Mouse (Mus musculus) midbrain, embryonic 15.5 days (tissue): ENCODE results near the gene Pus1. TPM values are rescaled to one million over a fixed set of nuclear protein-coding genes. Genes with fewer than 3 reads are reported as not detected.
A peak's percentile ranks its signal among the peaks of the same experiment; 100 is the strongest.
"Not testable (repeated sequence)": the region's sequence is repeated elsewhere in the genome, so short reads cannot be mapped to it uniquely, and the experiment has no call there.

ENCODE experiments used
- ATAC-seq: fragments of 200-750 bp; cut with Nextera tagmentation; replicated peaks from 2 replicates; pipeline ENCODE4 v1.8.0; 2017; ENCODE audit warnings: moderate TSS enrichment
- H3K27ac ChIP-seq: fragments of 300-500 bp; sonication (generic); 2 replicates; pipeline ENCODE4 v1.5.1; 2015; ENCODE audit warnings: mild to moderate bottlenecking, inconsistent platforms
- H3K27me3 ChIP-seq: fragments of 300-500 bp; sonication (generic); replicated peaks from 2 replicates; pipeline ENCODE4 v1.6.1; 2015; ENCODE audit warnings: inconsistent platforms
- H3K36me3 ChIP-seq: fragments of 300-500 bp; sonication (generic); replicated peaks from 2 replicates; pipeline ENCODE4 v1.6.1; 2015; ENCODE audit warnings: inconsistent platforms
- H3K4me1 ChIP-seq: fragments of 300-500 bp; sonication (generic); 2 replicates; pipeline ENCODE4 v1.6.1; 2015; ENCODE audit warnings: inconsistent platforms
- H3K4me2 ChIP-seq: fragments of 300-500 bp; sonication (generic); 2 replicates; pipeline ENCODE4 v1.6.1; 2015; ENCODE audit warnings: inconsistent platforms, mild to moderate bottlenecking, moderate library complexity
- H3K4me3 ChIP-seq: fragments of 300-500 bp; sonication (generic); 2 replicates; pipeline ENCODE4 v1.5.1; 2015; ENCODE audit warnings: mild to moderate bottlenecking, inconsistent platforms
- H3K9ac ChIP-seq: fragments of 300-500 bp; sonication (generic); 2 replicates; pipeline ENCODE4 v1.6.1; 2015; ENCODE audit warnings: mild to moderate bottlenecking, inconsistent platforms
- H3K9me3 ChIP-seq: fragments of 300-500 bp; sonication (generic); 2 replicates; pipeline ENCODE4 v1.6.1; 2016; ENCODE audit warnings: inconsistent platforms
- WGBS: fragments of 180-500 bp; shearing (Covaris S2); methylation state at CpG from one replicate; pipeline ENCODE4 v1.1.7; 2015; ENCODE audit warnings: mixed read lengths; 5-methylcytosine and 5-hydroxymethylcytosine counted together
- polyA plus RNA-seq: library from polyadenylated mRNA; unstranded; fragments of >200 nt; fragmentation: Nextera tagmentation; extraction: Ambion mirVana; gene quantifications from 2 replicates; pipeline ENCODE4 v1.2.1, GENCODE M21; 2015

The Pus1 gene
- polyA plus RNA-seq, 1 experiment from 2014 or later, result 23.0 TPM

- 25% methylated on average over 15 of the region's 15 CpGs for WGBS
- peaks cover 20% of the 10 kb centered on the region for H3K4me1 ChIP-seq
- H3K36me3 ChIP-seq, result 0 out of 2 replicates have a peak, but pooled peaks cover 4% of the 10 kb centered on the region
- no peaks in the 10 kb centered on the region for H3K27me3 ChIP-seq
- peak overlapping the region; percentile 60 for H3K9ac ChIP-seq
- H3K4me2 ChIP-seq, result peak overlapping the region; percentile 93
- ATAC-seq, result no peak
- H3K9me3 ChIP-seq, result no peaks in the 10 kb centered on the region
- no peak overlapping the region for H3K27ac ChIP-seq
- peak overlapping the region; percentile 67 for H3K4me3 ChIP-seq
These were observed 1.0 kb downstream of the Pus1 start for GRCm38 (mm10) chr5:110779276-110779997.

- no peaks in the 10 kb centered on the region for H3K9me3 ChIP-seq
- 94% methylated on average over 12 of the region's 12 CpGs for WGBS
- no peak overlapping the region for H3K4me3 ChIP-seq
- no peak for ATAC-seq
- H3K27ac ChIP-seq, result no peak overlapping the region
- no peak overlapping the region for H3K4me2 ChIP-seq
- no peak overlapping the region for H3K9ac ChIP-seq
- H3K27me3 ChIP-seq, result no peaks in the 10 kb centered on the region
- peaks cover 7% of the 10 kb centered on the region; the same call in 1 of the 2 replicates for H3K36me3 ChIP-seq
- H3K4me1 ChIP-seq, result peaks cover 20% of the 10 kb centered on the region
These were observed 2.2 kb downstream of the Pus1 start for GRCm38 (mm10) chr5:110778263-110778662.

GRCm38 (mm10) chr5:110776141-110776540, 4.3 kb downstream of the Pus1 start:
- no peak overlapping the region for H3K27ac ChIP-seq
- peaks cover 18% of the 10 kb centered on the region for H3K4me1 ChIP-seq
- no peak overlapping the region for H3K4me3 ChIP-seq
- peaks cover 7% of the 10 kb centered on the region; the same call in 1 of the 2 replicates for H3K36me3 ChIP-seq
- no peak overlapping the region for H3K9ac ChIP-seq
- ATAC-seq, result no peak
- H3K27me3 ChIP-seq, result no peaks in the 10 kb centered on the region
- 97% methylated on average over 2 of the region's 2 CpGs for WGBS
- H3K4me2 ChIP-seq, result no peak overlapping the region
- H3K9me3 ChIP-seq, result no peaks in the 10 kb centered on the region

GRCm38 (mm10) chr5:110774511-110774910, 5.9 kb downstream of the Pus1 start:
- Histone ChIP-seq H3K4me2 (no peak overlapping the region), H3K27ac (no peak overlapping the region), H3K4me1 (peaks cover 8% of the 10 kb centered on the region), H3K9ac (no peak overlapping the region), H3K27me3 (no peaks in the 10 kb centered on the region), H3K9me3 (no peaks in the 10 kb centered on the region), H3K4me3 (no peak overlapping the region), H3K36me3 (peaks cover 7% of the 10 kb centered on the region; the same call in 1 of the 2 replicates)
- no peak for ATAC-seq
- WGBS, result 96% methylated on average over 11 of the region's 11 CpGs

- 95% methylated on average over 10 of the region's 10 CpGs for WGBS
- ATAC-seq, H3K27me3 ChIP-seq, H3K9ac ChIP-seq, H3K9me3 ChIP-seq, H3K36me3 ChIP-seq, H3K27ac ChIP-seq, H3K4me2 ChIP-seq, H3K4me3 ChIP-seq: not testable (repeated sequence)
- peaks cover 16% of the 10 kb centered on the region for H3K4me1 ChIP-seq
These were observed 7.5 kb downstream of the Pus1 start for GRCm38 (mm10) chr5:110772945-110773344.

- H3K36me3 ChIP-seq, result peaks cover 3% of the 10 kb centered on the region; the same call in 1 of the 2 replicates
- H3K27ac ChIP-seq, result peak within 1 kb of the TSS; percentile 93
- H3K4me1 ChIP-seq, result peaks cover 24% of the 10 kb centered on the region
- no peaks in the 10 kb centered on the region for H3K27me3 ChIP-seq
- peak within 1 kb of the TSS; percentile 65 for H3K4me3 ChIP-seq
- peak within 1 kb of the TSS; percentile 70 for H3K4me2 ChIP-seq
- peak within 1 kb of the TSS; percentile 68 for H3K9ac ChIP-seq
- ATAC-seq, result peak; percentile 97
- no peaks in the 10 kb centered on the region for H3K9me3 ChIP-seq
- under 1% methylated on average over 83 of the region's 83 CpGs for WGBS
These were observed 9.9 kb downstream of the Pus1 start, which contains the start of gene Ep400 for GRCm38 (mm10) chr5:110770448-110771158. Gene Ep400, minus strand, starts transcription at chr5:110770717.

GRCm38 (mm10) chr5:110770031-110770445, 10.4 kb downstream of the Pus1 start:
- no peaks in the 10 kb centered on the region for H3K9me3 ChIP-seq
- peak overlapping the region; percentile 65 for H3K4me3 ChIP-seq
- H3K27me3 ChIP-seq, result no peaks in the 10 kb centered on the region
- no peak; the same call in 1 of the 2 replicates for ATAC-seq
- H3K4me2 ChIP-seq, result peak overlapping the region; percentile 70
- H3K36me3 ChIP-seq, result peaks cover 3% of the 10 kb centered on the region; the same call in 1 of the 2 replicates
- H3K27ac ChIP-seq, result peak overlapping the region; percentile 93
- peaks cover 24% of the 10 kb centered on the region for H3K4me1 ChIP-seq
- WGBS, result under 1% methylated on average over 55 of the region's 58 CpGs
- peak overlapping the region; percentile 68 for H3K9ac ChIP-seq

- peaks cover 24% of the 10 kb centered on the region for H3K4me1 ChIP-seq
- 62% methylated on average over 4 of the region's 4 CpGs for WGBS
- no peaks in the 10 kb centered on the region for H3K9me3 ChIP-seq
- ATAC-seq, result no peak
- peak overlapping the region; percentile 65 for H3K4me3 ChIP-seq
- H3K27me3 ChIP-seq, result no peaks in the 10 kb centered on the region
- peak overlapping the region; percentile 93; the same call in 1 of the 2 replicates for H3K27ac ChIP-seq
- H3K36me3 ChIP-seq, result peaks cover 3% of the 10 kb centered on the region; the same call in 1 of the 2 replicates
- peak overlapping the region; percentile 68; the same call in 1 of the 2 replicates for H3K9ac ChIP-seq
- peak overlapping the region; percentile 70 for H3K4me2 ChIP-seq
These were observed 11.2 kb downstream of the Pus1 start for GRCm38 (mm10) chr5:110769272-110769671.

- WGBS, result 96% methylated on average over 8 of the region's 8 CpGs
- ATAC-seq, result no peak
- Histone ChIP-seq H3K27me3 (no peaks in the 10 kb centered on the region), H3K36me3 (no peaks in the 10 kb centered on the region), H3K4me1 (peaks cover 16% of the 10 kb centered on the region), H3K4me2 (no peak overlapping the region), H3K27ac (no peak overlapping the region), H3K4me3 (no peak overlapping the region), H3K9me3 (no peaks in the 10 kb centered on the region), H3K9ac (no peak overlapping the region)
These were observed 16.6 kb downstream of the Pus1 start for GRCm38 (mm10) chr5:110763890-110764289.

- 86% methylated on average over 1 of the region's 1 CpGs for WGBS
- Histone ChIP-seq H3K4me3 (no peak overlapping the region), H3K4me1 (no peaks in the 10 kb centered on the region), H3K4me2 (no peak overlapping the region), H3K27ac (no peak overlapping the region), H3K9me3 (no peaks in the 10 kb centered on the region), H3K36me3 (0 out of 2 replicates have a peak, but pooled peaks cover under 1% of the 10 kb centered on the region), H3K27me3 (no peaks in the 10 kb centered on the region), H3K9ac (no peak overlapping the region)
- ATAC-seq, result no peak
These were observed 35.4 kb downstream of the Pus1 start for GRCm38 (mm10) chr5:110745021-110745420.

- Histone ChIP-seq H3K27me3 (no peaks in the 10 kb centered on the region), H3K27ac (no peak overlapping the region), H3K36me3 (peaks cover 27% of the 10 kb centered on the region), H3K4me3 (no peak overlapping the region), H3K4me1 (no peaks in the 10 kb centered on the region), H3K9me3 (no peaks in the 10 kb centered on the region), H3K4me2 (no peak overlapping the region), H3K9ac (no peak overlapping the region)
- WGBS, result 96% methylated on average over 7 of the region's 7 CpGs
- ATAC-seq, result no peak
These were observed 40.8 kb downstream of the Pus1 start for GRCm38 (mm10) chr5:110739496-110740275.

GRCm38 (mm10) chr5:110735606-110736005, 44.9 kb downstream of the Pus1 start:
- H3K4me3 ChIP-seq, result no peak overlapping the region
- H3K27ac ChIP-seq, result no peak overlapping the region
- no peaks in the 10 kb centered on the region for H3K4me1 ChIP-seq
- 90% methylated on average over 1 of the region's 1 CpGs for WGBS
- no peak overlapping the region for H3K4me2 ChIP-seq
- H3K27me3 ChIP-seq, result no peaks in the 10 kb centered on the region
- H3K36me3 ChIP-seq, result peaks cover 56% of the 10 kb centered on the region
- no peak for ATAC-seq
- no peak overlapping the region for H3K9ac ChIP-seq
- no peaks in the 10 kb centered on the region for H3K9me3 ChIP-seq
